Mouse (Mus musculus) retina, postnatal 1 day (tissue): ENCODE data around the gene Klhl10.

Experiments used
- DNase-seq: peaks from one replicate; pipeline ENCODE4 v3.0.0-alpha.2; 2012

Gene Klhl10

GRCm38 (mm10) chr11:100408835-100409462, 32.8 kb upstream of the Klhl10 start:
- DNase-seq: no peak

GRCm38 (mm10) chr11:100409686-100410085, 32.0 kb upstream of the Klhl10 start:
- no peak for DNase-seq

- DNase-seq: no peak
Measured at GRCm38 (mm10) chr11:100411736-100412135, 30.0 kb upstream of the Klhl10 start.

GRCm38 (mm10) chr11:100413541-100413940, 28.2 kb upstream of the Klhl10 start:
- no peak for DNase-seq

GRCm38 (mm10) chr11:100414021-100414913, 27.4 kb upstream of the Klhl10 start, which contains the start of gene P3h4:
TSS of gene P3h4 (minus strand) at chr11:100414836.
- DNase-seq: peak; percentile 93

- DNase-seq: peak; percentile 59
Measured at GRCm38 (mm10) chr11:100414914-100415822, 26.5 kb upstream of the Klhl10 start, which contains the start of gene Fkbp10. TSS of gene Fkbp10 (plus strand) at chr11:100415697.

- DNase-seq: no peak
Measured at GRCm38 (mm10) chr11:100421537-100421936, 20.2 kb upstream of the Klhl10 start.

- DNase-seq: no peak
Measured at GRCm38 (mm10) chr11:100423836-100424235, 17.9 kb upstream of the Klhl10 start.

- DNase-seq: peak; percentile 83
Measured at GRCm38 (mm10) chr11:100425851-100426250, 15.9 kb upstream of the Klhl10 start.

- DNase-seq: no peak
Measured at GRCm38 (mm10) chr11:100426820-100427219, 14.9 kb upstream of the Klhl10 start.

- no peak for DNase-seq
Measured at GRCm38 (mm10) chr11:100428612-100429199, 13.0 kb upstream of the Klhl10 start.

- DNase-seq: no peak
Measured at GRCm38 (mm10) chr11:100430052-100430451, 11.7 kb upstream of the Klhl10 start.

GRCm38 (mm10) chr11:100432002-100432401, 9.7 kb upstream of the Klhl10 start:
- no peak for DNase-seq

- DNase-seq: no peak
Measured at GRCm38 (mm10) chr11:100435678-100436246, 6.0 kb upstream of the Klhl10 start.

GRCm38 (mm10) chr11:100437901-100438300, 3.8 kb upstream of the Klhl10 start:
- no peak for DNase-seq

- DNase-seq: peak; percentile 91
Measured at GRCm38 (mm10) chr11:100440691-100441522, 810 bp upstream of the Klhl10 start.

- DNase-seq: no peak
Measured at GRCm38 (mm10) chr11:100442625-100443024, 908 bp downstream of the Klhl10 start.

GRCm38 (mm10) chr11:100457247-100457646, 15.5 kb downstream of the Klhl10 start:
- DNase-seq: no peak

GRCm38 (mm10) chr11:100457711-100458110, 16.0 kb downstream of the Klhl10 start:
- DNase-seq: no peak

GRCm38 (mm10) chr11:100462699-100463098, 21.0 kb downstream of the Klhl10 start:
- DNase-seq: no peak

GRCm38 (mm10) chr11:100465229-100465792, 23.6 kb downstream of the Klhl10 start:
- DNase-seq: no peak
